Mouse (Mus musculus) MEL (cell line): ENCODE data around the gene Nsun5. TPM values are rescaled to one million over a fixed set of nuclear protein-coding genes. Genes with fewer than 3 reads are reported as not detected.
"Not testable (repeated sequence)": the region's sequence is repeated elsewhere in the genome, so short reads cannot be mapped to it uniquely, and the experiment has no call there.

ENCODE experiments used
- DNase-seq: peaks from one replicate; pipeline ENCODE4 v3.0.0; 2011; ENCODE audit warnings: low read depth, low spot score
- H3K27ac ChIP-seq: 2 replicates; pipeline ENCODE4 v1.5.1; 2012; ENCODE audit warnings: low read depth, mild to moderate bottlenecking, control low read depth, low read length, moderate library complexity; ENCODE audit not compliant: control insufficient read depth
- H3K27me3 ChIP-seq, 2 experiments: fragments of 150-350 bp in 1 of 2; sonication (generic) in 1 of 2; 2 replicates each; pipeline ENCODE4 v1.6.1; 2012; ENCODE audit warnings: low read length in 2 of 2, mild to moderate bottlenecking in 2 of 2, improper control_type of control experiment in 1 of 2, moderate library complexity in 1 of 2; ENCODE audit not compliant: insufficient read depth in 2 of 2, control insufficient read depth in 1 of 2
- H3K36me3 ChIP-seq, 2 experiments: 2 replicates each; pipeline ENCODE4 v1.6.1; 2012 to 2014; ENCODE audit warnings: low read length in 2 of 2, improper control_type of control experiment in 1 of 2, inconsistent platforms in 1 of 2, mild to moderate bottlenecking in 1 of 2; ENCODE audit not compliant: insufficient read depth in 2 of 2, control insufficient read depth in 1 of 2
- H3K4me1 ChIP-seq, 2 experiments: fragments of 150-350 bp in 1 of 2; sonication (generic) in 1 of 2; 2 replicates each; pipeline ENCODE4 v1.6.1; 2012; ENCODE audit warnings: low read length in 2 of 2, improper control_type of control experiment in 1 of 2, mild to moderate bottlenecking in 1 of 2; ENCODE audit not compliant: insufficient read depth in 2 of 2, control insufficient read depth in 1 of 2
- H3K4me3 ChIP-seq, 2 experiments: fragments of 150-350 bp in 1 of 2; sonication (generic) in 1 of 2; 2 replicates each; pipeline ENCODE4 v1.5.1; 2012; ENCODE audit warnings: low read depth in 2 of 2, low read length in 2 of 2, mild to moderate bottlenecking in 2 of 2, moderate library complexity in 2 of 2, control low read depth in 1 of 2, improper control_type of control experiment in 1 of 2; ENCODE audit not compliant: control insufficient read depth in 1 of 2, insufficient read depth in 1 of 2
- H3K79me2 ChIP-seq: 2 replicates; pipeline ENCODE4 v1.6.1; 2012; ENCODE audit warnings: mild to moderate bottlenecking, low read length, moderate library complexity; ENCODE audit not compliant: control insufficient read depth, poor library complexity, insufficient read depth
- H3K9ac ChIP-seq: 2 replicates; pipeline ENCODE4 v1.6.1; 2012; ENCODE audit warnings: low read depth, mild to moderate bottlenecking, control low read depth, low read length, moderate library complexity; ENCODE audit not compliant: control insufficient read depth, poor library complexity, severe bottlenecking
- H3K9me3 ChIP-seq: fragments of 150-350 bp; sonication (generic); replicated peaks from 2 replicates; pipeline ENCODE4 v1.6.1; 2012; ENCODE audit warnings: mild to moderate bottlenecking, low read length, improper control_type of control experiment, moderate library complexity; ENCODE audit not compliant: insufficient read depth
- CTCF ChIP-seq, 3 experiments: IDR thresholded peaks in 2 of 3; conservative IDR thresholded peaks in 1 of 3; 2 replicates each; pipeline ENCODE4 v1.5.1; 2011 to 2012; ENCODE audit warnings: low read length in 3 of 3, low read depth in 2 of 3, mild to moderate bottlenecking in 2 of 3, improper control_type of control experiment in 1 of 3, inconsistent platforms in 1 of 3, mixed read lengths in 1 of 3, moderate library complexity in 1 of 3; ENCODE audit not compliant: control insufficient read depth in 1 of 3, insufficient read depth in 1 of 3, poor library complexity in 1 of 3, severe bottlenecking in 1 of 3
- MAX ChIP-seq: IDR thresholded peaks from 2 replicates; pipeline ENCODE4 v1.6.1; 2011; ENCODE audit warnings: low read length, improper control_type of control experiment
- MAZ ChIP-seq: IDR thresholded peaks from 2 replicates; pipeline ENCODE4 v1.6.1; 2012; ENCODE audit warnings: low read depth, mild to moderate bottlenecking, inconsistent platforms, low read length, improper control_type of control experiment
- MXI1 ChIP-seq: IDR thresholded peaks from 2 replicates; pipeline ENCODE4 v1.6.1; 2011; ENCODE audit warnings: mild to moderate bottlenecking, low read depth, low read length, improper control_type of control experiment
- MYC ChIP-seq: IDR thresholded peaks from 2 replicates; pipeline ENCODE4 v1.6.1; 2011; ENCODE audit warnings: low read depth, mild to moderate bottlenecking, low read length, improper control_type of control experiment, moderate library complexity
- RAD21 ChIP-seq: IDR thresholded peaks from 2 replicates; pipeline ENCODE4 v1.6.1; 2011; ENCODE audit warnings: mild to moderate bottlenecking, low read depth, low read length, improper control_type of control experiment
- SMC3 ChIP-seq: IDR thresholded peaks from 2 replicates; pipeline ENCODE4 v1.6.1; 2011; ENCODE audit warnings: low read depth, low read length, improper control_type of control experiment
- TAL1 ChIP-seq: IDR thresholded peaks from 2 replicates; pipeline ENCODE4 v1.6.1; 2012; ENCODE audit warnings: mild to moderate bottlenecking, inconsistent platforms, low read length, moderate library complexity, mixed read lengths
- TBP ChIP-seq: IDR thresholded peaks from 2 replicates; pipeline ENCODE4 v1.8.0; 2011; ENCODE audit warnings: low read depth, low read length, improper control_type of control experiment
- USF2 ChIP-seq, 2 experiments: IDR thresholded peaks; 2 replicates each; pipeline ENCODE4 v1.6.1; 2011 to 2012; ENCODE audit warnings: improper control_type of control experiment in 2 of 2, low read length in 2 of 2, borderline replicate concordance in 1 of 2, inconsistent platforms in 1 of 2, low read depth in 1 of 2, mild to moderate bottlenecking in 1 of 2; ENCODE audit not compliant: insufficient read depth in 1 of 2
- ZNF384 ChIP-seq: IDR thresholded peaks from 2 replicates; pipeline ENCODE4 v1.6.1; 2012; ENCODE audit warnings: low read depth, mild to moderate bottlenecking, inconsistent platforms, low read length, improper control_type of control experiment
- polyA plus RNA-seq, 2 experiments: library from polyadenylated mRNA; stranded (reverse) in 1 of 2; unstranded in 1 of 2; fragments of >175 nt in 1 of 2; fragments of >200 nt in 1 of 2; gene quantifications; 2 replicates each; pipeline versions ENCODE4 v1.2.1 to v1.2.4; 2012; ENCODE audit warnings: low replicate concordance in 2 of 2, low read depth in 1 of 2; ENCODE audit not compliant: insufficient read length in 2 of 2, insufficient read depth in 1 of 2, missing spikeins in 1 of 2
- total RNA-seq: library from RNA; depleted of rRNA; stranded (reverse); fragments of 300-350 nt; gene quantifications from 2 replicates; pipeline ENCODE4 v1.2.3, GENCODE M21; 2012

The Nsun5 gene
- total and polyA plus RNA-seq, 3 experiments: 90.0 to 178 (median 97.5) TPM

DNA sequence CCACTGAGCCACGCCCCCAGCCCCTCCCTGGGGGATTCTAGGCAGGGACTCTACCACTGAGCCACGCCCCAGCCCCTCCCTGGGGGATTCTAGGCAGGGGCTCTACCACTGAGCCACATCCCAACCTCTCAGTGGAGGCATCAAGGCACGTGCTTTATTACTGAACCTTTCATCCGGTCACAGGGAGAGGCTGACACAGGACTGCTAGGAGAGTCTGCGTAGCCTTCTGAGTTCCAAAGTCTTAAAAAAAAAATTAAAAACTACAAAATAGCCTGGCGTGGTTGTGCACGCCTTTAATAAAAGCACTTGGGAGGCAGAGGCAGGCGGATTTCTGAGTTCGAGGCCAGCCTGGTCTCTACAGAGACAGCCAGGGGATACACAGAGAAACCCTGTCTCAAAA, 557 bp upstream of the Nsun5 start:
- H3K9ac ChIP-seq: peak overlapping the region; percentile 94
- DNase-seq: peak; percentile 38
- not testable (repeated sequence) for H3K4me1 ChIP-seq, H3K36me3 ChIP-seq, H3K9me3 ChIP-seq, H3K27me3 ChIP-seq
- peak overlapping the region; percentile 61 to 90 for H3K4me3 ChIP-seq
- peak overlapping the region; percentile 90 for H3K27ac ChIP-seq
- peaks cover 19% of the 10 kb centered on the region for H3K79me2 ChIP-seq

DNA sequence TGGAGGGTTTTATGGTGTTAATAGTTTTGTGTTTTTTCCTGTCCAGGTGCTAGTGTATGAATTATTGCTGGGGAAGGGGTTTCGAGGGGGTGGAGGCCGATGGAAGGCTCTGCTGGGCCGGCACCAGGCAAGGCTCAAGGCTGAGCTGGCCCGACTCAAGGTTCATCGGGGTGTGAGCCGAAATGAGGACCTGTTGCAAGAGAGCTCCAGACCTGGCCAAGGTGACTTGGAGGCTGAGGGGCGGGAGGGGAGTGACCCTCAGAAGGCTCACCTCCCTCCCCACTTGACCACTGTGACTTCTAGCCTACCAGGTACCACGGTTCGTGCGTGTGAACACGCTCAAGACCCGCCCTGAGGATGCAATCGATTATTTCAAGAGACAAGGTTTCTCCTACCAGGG, 1.4 kb downstream of the Nsun5 start:
- Histone ChIP-seq H3K27me3 (no peaks in the 10 kb centered on the region), H3K9ac (no peak overlapping the region), H3K4me1 (peaks cover 0 to 4% of the 10 kb centered on the region in 2 experiments; a peak in 3 of 4 replicates), H3K27ac (no peak overlapping the region), H3K4me3 (no peak overlapping the region), H3K9me3 (no peaks in the 10 kb centered on the region), H3K79me2 (peaks cover 19% of the 10 kb centered on the region), H3K36me3 (peaks cover 2 to 4% of the 10 kb centered on the region in 2 experiments; a peak in 2 of 4 replicates)
- DNase-seq: no peak
- TF ChIP-seq TBP (no peak), MAZ (no peak), USF2 (IDR thresholded peaks at IDR 0.05; ENCODE audit: borderline replicate concordance in 1 of 2, insufficient read depth in 1 of 2, low read depth in 1 of 2, low read length in 2 of 2) (no peak)

- DNase-seq: peak; percentile 61
- TF ChIP-seq ZNF384: no peak
- peak; percentile 1; the same call in 1 of the 2 replicates for TF ChIP-seq RAD21
- peak; percentile 32 to 53 (median 50); a peak in 5 of 6 replicates for TF ChIP-seq CTCF (IDR thresholded peaks at IDR 0.05 in 2 of 3, conservative IDR thresholded peaks at IDR 0.05 in 1 of 3; ENCODE audit: control insufficient read depth in 1 of 3, insufficient read depth in 1 of 3, low read depth in 2 of 3, low read length in 3 of 3, poor library complexity in 1 of 3, severe bottlenecking in 1 of 3)
- 0 out of 2 replicates have a peak, but pooled peaks have one; percentile 7 for TF ChIP-seq SMC3
- TF ChIP-seq TBP: no peak
- Histone ChIP-seq H3K4me1 (peaks cover 0 to 4% of the 10 kb centered on the region in 2 experiments; a peak in 3 of 4 replicates), H3K9me3 (no peaks in the 10 kb centered on the region), H3K36me3 (peaks cover 2 to 4% of the 10 kb centered on the region in 2 experiments; a peak in 2 of 4 replicates), H3K27ac (no peak overlapping the region), H3K79me2 (peaks cover 19% of the 10 kb centered on the region), H3K4me3 (no peak overlapping the region), H3K9ac (no peak overlapping the region), H3K27me3 (no peaks in the 10 kb centered on the region)
Observed at GRCm38 (mm10) chr5:135373601-135374000, 3.8 kb downstream of the Nsun5 start.

GRCm38 (mm10) chr5:135375167-135375566, 5.4 kb downstream of the Nsun5 start:
- H3K9ac ChIP-seq: no peak overlapping the region
- no peak overlapping the region for H3K4me3 ChIP-seq
- peaks cover 0 to 4% of the 10 kb centered on the region in 2 experiments; a peak in 3 of 4 replicates for H3K4me1 ChIP-seq
- peak; percentile 57 for DNase-seq
- peaks cover 2 to 4% of the 10 kb centered on the region in 2 experiments; a peak in 2 of 4 replicates for H3K36me3 ChIP-seq
- H3K79me2 ChIP-seq: peaks cover 14% of the 10 kb centered on the region
- no peaks in the 10 kb centered on the region for H3K9me3 ChIP-seq
- TF ChIP-seq MXI1: peak; percentile 79
- peak; percentile 61; the same call in 1 of the 2 replicates for TF ChIP-seq MYC
- TF ChIP-seq MAX: peak; percentile 70; the same call in 1 of the 2 replicates
- TF ChIP-seq TAL1: no peak
- H3K27me3 ChIP-seq: no peaks in the 10 kb centered on the region
- H3K27ac ChIP-seq: no peak overlapping the region
